8 mouse cellular contexts compared by ENCODE assay signal in the genomic region with DNA sequence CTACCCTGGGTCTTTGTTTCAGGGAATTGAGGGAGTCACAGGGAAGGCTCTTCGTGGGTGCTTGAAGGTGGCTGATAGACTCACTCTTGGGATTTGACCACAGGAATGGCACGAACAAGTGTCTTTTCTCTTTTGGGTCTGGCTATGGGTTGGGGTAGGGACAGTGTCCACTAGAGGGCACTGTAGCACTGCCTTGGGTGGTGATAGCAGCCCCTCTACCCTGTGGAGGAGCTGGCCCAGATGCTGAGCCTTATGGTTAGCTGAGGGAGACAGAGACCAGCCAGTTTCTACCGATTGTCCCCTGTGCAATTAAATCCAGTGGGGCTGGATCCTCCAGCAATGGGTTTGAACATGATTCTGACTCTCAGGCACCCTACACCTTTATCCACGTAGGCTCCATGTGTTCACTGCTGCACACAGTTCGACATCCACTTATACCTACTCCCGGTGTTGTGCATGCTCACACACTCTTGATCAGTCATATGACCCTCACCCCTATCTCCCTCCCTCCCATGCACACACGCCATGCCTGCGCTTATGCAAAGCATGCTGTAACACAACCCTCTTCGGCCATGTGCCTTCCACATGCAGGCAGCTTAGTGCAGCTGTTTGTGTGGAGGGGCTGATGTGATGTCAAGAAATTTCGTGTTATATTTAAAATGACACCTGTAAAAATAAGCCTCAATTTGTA.
DNase-seq lines count a peak whose midpoint lies in the region; ATAC-seq and TF ChIP-seq lines count a peak whose summit lies in the region.

No protein-coding gene starts in this region.

- H3K79me2 ChIP-seq in liver, adult 2 months (ENCODE audit: control insufficient read depth, insufficient read depth, low read length), result no peaks in the 10 kb centered on the region

- no peaks in the 10 kb centered on the region for H3K4me1 ChIP-seq in spleen, adult 2 months (ENCODE audit: control insufficient read depth, insufficient read depth, insufficient read length)
- H3K4me1 ChIP-seq in liver, adult 2 months (ENCODE audit: control insufficient read depth, insufficient read depth, low read length), result peaks cover 5% of the 10 kb centered on the region
- 0 out of 2 replicates have a peak, but pooled peaks cover 8% of the 10 kb centered on the region for H3K4me1 ChIP-seq in neural tube, embryonic 13.5 days (replicated peaks)

- no peak for TF ChIP-seq POLR2A in spleen, adult 2 months (IDR thresholded peaks at IDR 0.05; ENCODE audit: low read depth, low read length)
- no peak for TF ChIP-seq POLR2A in liver, adult 2 months (IDR thresholded peaks at IDR 0.05; ENCODE audit: extremely low read depth, insufficient read depth, low read length)

- ATAC-seq in neural tube, embryonic 13.5 days (ENCODE audit: low read depth), result peak; percentile 94
- ATAC-seq in monocyte, adult 5-6 weeks (replicated peaks; ENCODE audit: insufficient number of reproducible peaks, low FRiP score, low TSS enrichment, poor library complexity, severe bottlenecking), result no peak

- H3K4me2 ChIP-seq in neural tube, embryonic 13.5 days, result no peak overlapping the region

- H3K27me3 ChIP-seq in spleen, adult 2 months (ENCODE audit: control insufficient read depth, insufficient read depth, low read length), result no peaks in the 10 kb centered on the region
- H3K27me3 ChIP-seq in liver, adult 2 months (ENCODE audit: control insufficient read depth, insufficient read depth, low read length), result no peaks in the 10 kb centered on the region
- no peaks in the 10 kb centered on the region for H3K27me3 ChIP-seq in neural tube, embryonic 13.5 days

- peak in 1 of 2 experiments; percentile 13 for DNase-seq in spleen, adult 2 months (ENCODE audit: low read depth in 1 of 2, low spot score in 2 of 2)
- DNase-seq in spleen, adult 12 weeks (ENCODE audit: low spot score), result no peak
- DNase-seq in brain, adult 2 months (ENCODE audit: low read depth, low spot score), result peak; percentile 36
- peak; percentile 32 to 57 for DNase-seq in gastrocnemius, postnatal 4 days (ENCODE audit: low spot score in 2 of 2)
- DNase-seq in kidney, adult 11 months, result peak; percentile 15
- peak; percentile 19 for DNase-seq in liver, adult 2 months (ENCODE audit: extremely low read depth, low read depth, low spot score)

- 60% methylated on average over 10 of the region's 10 CpGs for WGBS in spleen, adult 2 months
- 60% methylated on average over 10 of the region's 10 CpGs for WGBS in liver, adult 2 months
- 56% methylated on average over 10 of the region's 10 CpGs for WGBS in neural tube, embryonic 13.5 days

- peak; percentile 16; the same call in 1 of the 2 replicates for TF ChIP-seq CTCF in spleen, adult 2 months (IDR thresholded peaks at IDR 0.05; ENCODE audit: extremely low read depth, insufficient read depth, insufficient read length, insufficient replicate concordance)
- peak; percentile 85 for TF ChIP-seq CTCF in liver, adult 2 months (IDR thresholded peaks at IDR 0.05; ENCODE audit: low read depth, low read length)

- no peaks in the 10 kb centered on the region for H3K9me3 ChIP-seq in neural tube, embryonic 13.5 days

- no peaks in the 10 kb centered on the region for H3K36me3 ChIP-seq in spleen, adult 2 months (ENCODE audit: control insufficient read depth, insufficient read depth, low read length)
- H3K36me3 ChIP-seq in liver, adult 2 months (ENCODE audit: control insufficient read depth, insufficient read depth, low read length), result no peaks in the 10 kb centered on the region
- no peaks in the 10 kb centered on the region for H3K36me3 ChIP-seq in neural tube, embryonic 13.5 days

- H3K4me3 ChIP-seq in spleen, adult 2 months (ENCODE audit: extremely low read depth, insufficient read depth, insufficient read length), result no peak overlapping the region
- H3K4me3 ChIP-seq in liver, adult 2 months (ENCODE audit: insufficient read depth, low read depth, low read length), result no peak overlapping the region
- no peak overlapping the region for H3K4me3 ChIP-seq in neural tube, embryonic 13.5 days

- no peak overlapping the region for H3K9ac ChIP-seq in liver, adult 2 months (ENCODE audit: low read depth, low read length)
- no peak overlapping the region for H3K9ac ChIP-seq in neural tube, embryonic 13.5 days

- H3K27ac ChIP-seq in spleen, adult 2 months (ENCODE audit: insufficient read depth, low read length), result no peak overlapping the region
- no peak overlapping the region for H3K27ac ChIP-seq in liver, adult 2 months (replicated peaks; ENCODE audit: insufficient read depth, low read depth, low read length)
- no peak overlapping the region for H3K27ac ChIP-seq in neural tube, embryonic 13.5 days (replicated peaks)
